Mouse (Mus musculus) thymus, postnatal 36 days (tissue): ENCODE results near the gene Gm15319.
"Not testable (repeated sequence)": the region's sequence is repeated elsewhere in the genome, so short reads cannot be mapped to it uniquely, and the experiment has no call there.

Experiments used
- DNase-seq, 2 experiments: peaks; one replicate each; pipeline ENCODE4 v3.0.0; 2022; ENCODE audit warnings: mixed read lengths in 2 of 2

Gene Gm15319

DNA sequence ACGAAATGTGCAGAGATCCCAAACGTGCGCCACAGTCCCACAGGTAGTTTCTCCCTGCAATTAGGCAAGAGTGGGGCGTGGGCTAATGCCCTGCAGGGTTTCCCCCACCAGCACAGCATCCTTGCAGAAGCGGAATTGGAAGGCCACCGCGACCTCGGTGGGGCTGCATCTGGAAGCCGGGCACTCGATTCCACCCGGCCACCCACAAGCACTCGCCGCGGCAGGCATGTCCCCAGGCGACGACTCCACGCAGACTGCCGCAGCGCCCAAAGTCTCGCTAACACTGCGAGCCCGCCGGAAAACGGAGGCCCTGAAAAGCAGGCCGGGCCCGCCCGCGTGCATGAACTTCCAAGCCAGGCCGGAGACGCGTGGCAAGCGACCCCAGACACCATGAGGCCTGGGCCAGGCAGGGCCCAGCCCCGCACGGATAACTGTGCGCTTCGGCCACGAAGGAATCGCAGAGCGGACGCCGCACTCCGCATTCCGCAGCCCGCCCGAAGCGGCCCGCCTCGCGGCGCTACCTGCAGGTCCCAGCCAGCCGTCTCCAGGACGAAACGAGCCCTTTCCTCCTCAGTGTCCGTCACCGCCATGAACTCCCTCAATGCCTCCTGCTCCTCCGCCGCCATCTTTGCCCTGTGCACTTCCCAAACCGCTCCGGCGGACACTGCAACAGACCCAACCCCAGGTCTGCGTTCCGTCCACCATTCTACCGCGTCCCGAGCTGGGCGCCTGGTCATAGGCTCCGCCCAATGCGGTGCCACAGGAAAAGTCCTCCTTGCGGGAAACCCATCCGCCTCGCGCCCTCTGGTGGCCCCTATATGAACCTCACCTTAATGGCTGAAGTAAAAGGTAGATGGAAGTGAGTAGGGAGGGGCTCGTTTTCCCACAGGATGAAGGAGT, 66.0 kb downstream of the Gm15319 start:
- DNase-seq: peak; percentile 64 to 72

DNA sequence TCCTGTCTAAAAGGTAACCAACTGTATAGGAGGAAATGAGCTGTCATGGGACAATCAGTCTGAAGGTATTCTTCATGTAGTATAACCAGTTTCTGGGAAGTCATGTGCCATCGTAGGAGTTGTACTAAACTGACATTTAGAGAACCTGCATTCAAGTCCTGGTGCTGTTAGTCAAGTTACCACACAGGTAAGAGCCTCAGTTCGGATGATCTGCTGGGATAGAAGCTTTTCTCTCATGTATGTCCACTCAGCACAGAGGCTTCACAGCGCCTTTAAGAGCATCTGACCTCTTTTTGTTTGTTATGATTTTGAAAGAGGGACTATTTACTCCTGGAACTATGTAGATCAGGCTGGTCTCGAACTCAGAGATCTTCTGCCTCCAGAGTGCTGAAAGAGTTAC, 67.1 kb downstream of the Gm15319 start:
- not testable (repeated sequence) for DNase-seq

DNA sequence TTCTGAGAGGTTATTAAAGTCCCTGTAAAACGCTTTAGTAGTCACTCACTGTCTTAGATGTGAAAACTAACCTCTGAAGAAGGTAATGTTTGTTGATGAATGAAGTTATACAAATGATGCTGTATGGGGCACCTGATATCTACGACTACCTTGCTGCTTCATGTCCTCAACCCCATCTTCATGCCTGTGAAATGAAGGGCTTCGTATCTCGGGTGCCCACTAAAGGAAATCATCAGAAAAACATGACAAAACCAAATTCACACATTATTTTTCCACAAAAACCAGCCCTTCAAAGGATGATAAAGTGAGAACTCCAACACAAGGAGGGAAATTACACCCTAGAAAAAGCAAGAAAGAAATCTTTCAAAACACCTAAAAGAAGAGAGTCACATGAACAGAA, 68.2 kb downstream of the Gm15319 start:
- DNase-seq: not testable (repeated sequence)

DNA sequence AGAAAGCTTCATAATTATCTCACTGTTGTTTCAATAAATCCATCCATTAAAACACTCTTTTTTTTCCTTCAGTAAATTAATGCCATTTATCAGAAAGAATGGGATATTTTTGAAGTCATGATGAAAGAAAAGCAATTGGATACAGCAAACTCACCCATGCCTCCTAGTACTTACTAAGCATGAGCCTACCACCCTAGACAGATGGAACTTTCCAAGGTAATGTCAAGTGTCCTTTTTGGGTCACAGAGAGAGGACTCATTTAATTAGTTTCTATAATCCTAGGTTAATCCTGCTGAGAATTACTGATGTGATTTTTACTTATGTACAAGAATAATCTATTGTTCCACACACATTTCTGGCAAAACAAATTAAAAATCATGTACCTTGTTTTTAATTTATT, 69.0 kb downstream of the Gm15319 start:
- DNase-seq: not testable (repeated sequence)

DNA sequence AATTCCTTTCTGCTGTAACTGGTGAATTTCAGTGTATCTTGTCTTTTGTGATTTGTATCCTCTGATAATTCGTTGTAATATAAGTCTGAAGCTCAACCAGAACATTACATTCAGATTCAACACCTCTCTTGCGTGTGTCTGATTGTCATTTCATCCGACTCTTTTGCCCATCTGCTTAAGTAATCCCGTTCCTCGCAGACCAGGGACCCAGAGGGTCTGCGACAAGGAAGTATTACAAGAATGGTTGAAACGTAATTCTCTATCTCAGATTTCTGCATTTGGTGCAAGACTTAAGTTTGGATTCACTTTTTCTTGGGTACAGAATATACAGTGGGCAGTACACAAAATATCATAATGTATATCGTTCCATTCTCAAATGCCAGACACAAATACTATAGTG, 73.0 kb downstream of the Gm15319 start:
- DNase-seq: not testable (repeated sequence)

DNA sequence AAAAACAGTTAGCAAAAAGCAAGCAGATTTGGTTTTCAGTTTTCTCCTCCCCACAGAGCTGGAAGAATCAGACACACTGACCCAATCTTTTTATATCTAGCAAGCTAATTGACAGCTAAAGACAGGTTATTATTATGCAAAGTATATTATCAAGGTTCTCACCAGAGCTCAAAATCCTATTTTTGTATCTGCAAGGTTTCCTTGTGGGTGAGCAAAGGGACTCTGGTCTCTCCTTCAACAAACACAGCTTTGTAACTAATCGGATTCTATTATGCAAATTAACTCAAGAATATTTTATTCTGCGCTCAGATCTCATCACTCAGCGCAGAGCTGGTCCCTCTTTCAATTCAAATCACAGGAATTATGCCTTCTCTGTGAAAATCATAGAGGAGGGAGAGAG, 74.1 kb downstream of the Gm15319 start:
- DNase-seq: not testable (repeated sequence)

DNA sequence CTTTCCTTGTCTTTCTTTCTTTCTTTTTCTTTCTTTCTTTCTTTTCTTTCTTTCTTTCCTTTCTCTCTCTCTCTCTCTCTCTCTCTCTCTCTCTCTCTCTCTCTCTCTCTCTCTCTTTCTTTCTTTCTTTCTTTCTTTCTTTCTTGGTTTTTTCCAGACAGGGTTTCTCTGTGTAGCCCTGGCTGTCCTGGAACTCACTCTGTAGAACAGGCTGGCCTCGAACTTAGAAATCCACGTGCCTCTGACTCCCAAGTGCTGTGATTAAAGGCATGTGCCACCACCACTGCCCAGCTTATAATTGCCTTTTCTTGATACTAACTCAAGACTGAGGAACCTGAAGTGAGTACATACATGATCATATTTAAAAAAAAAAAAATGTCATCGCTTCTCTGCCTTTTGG, 75.3 kb downstream of the Gm15319 start:
- not testable (repeated sequence) for DNase-seq
